Mouse (Mus musculus): ENCODE measurements around the gene Slc6a18. TPM values are rescaled to one million over a fixed set of nuclear protein-coding genes. Genes with fewer than 3 reads are reported as not detected.

Gene Slc6a18
- polyA plus RNA-seq, 1 experiment from 2014 or later, result not detected

DNA sequence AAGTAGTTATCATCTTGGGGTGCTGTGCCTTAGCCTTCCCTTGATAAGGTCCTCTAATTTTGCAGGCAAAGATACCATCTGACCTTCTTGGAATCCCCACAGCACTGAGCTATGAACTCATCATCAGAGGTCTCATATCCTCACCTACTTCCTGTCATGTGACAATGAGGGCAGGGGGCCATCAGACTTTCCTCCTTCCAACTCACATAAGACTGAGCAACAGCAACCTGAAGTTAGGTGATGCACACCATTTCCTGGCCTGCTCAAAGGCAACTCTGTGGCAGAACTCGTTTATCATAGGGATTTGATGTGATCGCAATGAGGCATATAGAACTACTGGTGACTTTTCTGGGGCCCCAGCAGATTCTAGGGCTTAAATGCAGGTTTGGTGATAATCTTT is 4.4 kb upstream of the Slc6a18 start:
- 88% methylated on average over 2 of the region's 2 CpGs for WGBS
- Histone ChIP-seq H3K36me3 (no peaks in the 10 kb centered on the region), H3K27ac (no peak overlapping the region), H3K4me1 (replicated peaks) (0 out of 2 replicates have a peak, but pooled peaks cover 5% of the 10 kb centered on the region), H3K4me3 (replicated peaks) (no peak overlapping the region), H3K4me2 (replicated peaks) (no peak overlapping the region), H3K27me3 (replicated peaks) (no peaks in the 10 kb centered on the region), H3K9me3 (no peaks in the 10 kb centered on the region), H3K9ac (no peak overlapping the region)
- no peak for ATAC-seq

DNA sequence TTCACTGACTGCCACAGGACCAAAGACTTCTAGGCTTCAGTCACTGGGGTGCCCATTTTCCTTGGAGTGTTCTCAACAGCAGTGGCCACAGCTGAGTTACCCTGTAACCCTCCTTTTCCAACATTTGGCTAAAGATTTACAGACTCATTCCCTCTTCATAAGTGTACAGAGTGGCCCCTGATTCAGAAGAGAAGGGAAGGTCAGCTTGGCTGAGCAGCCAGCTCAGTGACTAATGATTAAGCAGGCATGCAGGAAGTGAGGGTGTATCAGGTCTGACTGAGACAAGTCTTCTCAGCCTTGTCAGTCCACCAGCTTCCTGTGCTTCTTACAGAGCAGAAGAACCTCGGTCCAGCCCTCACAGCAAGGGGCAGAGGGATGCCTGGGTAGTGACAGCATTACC is 2.6 kb upstream of the Slc6a18 start:
- no peaks in the 10 kb centered on the region for H3K27me3 ChIP-seq (replicated peaks)
- no peaks in the 10 kb centered on the region for H3K36me3 ChIP-seq
- peak; percentile 91 for ATAC-seq
- H3K4me2 ChIP-seq (replicated peaks), result 0 out of 2 replicates have a peak overlapping the region, but pooled peaks have one; percentile 4
- H3K9me3 ChIP-seq, result no peaks in the 10 kb centered on the region
- no peak overlapping the region for H3K9ac ChIP-seq
- H3K4me1 ChIP-seq (replicated peaks), result 0 out of 2 replicates have a peak, but pooled peaks cover 5% of the 10 kb centered on the region
- peak overlapping the region; percentile 56; the same call in 1 of the 2 replicates for H3K27ac ChIP-seq
- WGBS, result 14% methylated on average over 1 of the region's 1 CpGs
- H3K4me3 ChIP-seq (replicated peaks), result no peak overlapping the region

DNA sequence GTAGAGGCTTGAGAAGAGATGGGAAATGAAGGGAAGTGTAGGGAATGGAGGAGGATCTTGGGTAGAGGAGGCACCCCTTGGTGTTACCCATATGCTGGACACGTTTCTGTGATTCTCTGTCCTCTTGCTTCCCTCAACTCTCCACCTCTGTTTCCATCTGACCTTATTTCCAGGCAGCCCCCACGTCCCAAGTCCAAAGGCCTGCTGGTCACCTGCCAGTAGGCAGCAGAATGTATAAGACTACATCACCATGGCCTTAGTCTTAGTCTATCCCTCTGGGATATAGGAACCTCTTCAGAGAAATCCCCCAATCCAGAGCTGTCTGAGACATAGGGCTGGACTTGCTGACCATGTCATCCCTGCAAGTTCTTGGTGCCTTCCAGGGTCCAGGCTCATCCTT is 1.5 kb upstream of the Slc6a18 start:
- Histone ChIP-seq H3K36me3 (no peaks in the 10 kb centered on the region), H3K27ac (no peak overlapping the region), H3K4me2 (replicated peaks) (no peak overlapping the region), H3K4me1 (replicated peaks) (0 out of 2 replicates have a peak, but pooled peaks cover 5% of the 10 kb centered on the region), H3K9me3 (no peaks in the 10 kb centered on the region), H3K9ac (no peak overlapping the region), H3K27me3 (replicated peaks) (no peaks in the 10 kb centered on the region), H3K4me3 (replicated peaks) (no peak overlapping the region)
- no peak for ATAC-seq
- 77% methylated on average over 2 of the region's 2 CpGs for WGBS

DNA sequence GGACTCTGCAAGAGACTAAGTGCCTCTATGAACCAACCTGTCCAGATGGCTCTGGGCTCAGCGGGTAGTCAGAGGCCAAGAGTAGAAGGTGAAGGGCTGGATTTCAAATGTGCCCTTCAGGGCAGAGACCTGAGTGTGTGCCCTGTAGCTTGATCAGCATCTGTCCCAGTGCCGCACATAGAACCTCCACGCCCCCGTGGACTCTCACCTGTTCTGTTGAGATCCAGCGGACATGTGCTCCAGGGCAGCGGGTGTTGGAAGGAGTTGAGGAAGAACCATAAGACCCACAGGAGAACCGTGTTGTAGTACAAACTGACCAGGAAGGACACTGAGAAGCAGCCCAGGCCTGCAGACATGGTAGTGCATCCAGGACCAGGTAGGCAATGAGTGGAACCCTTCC is 2.7 kb downstream of the Slc6a18 start:
- Histone ChIP-seq H3K4me2 (replicated peaks) (no peak overlapping the region), H3K4me3 (replicated peaks) (no peak overlapping the region), H3K4me1 (replicated peaks) (0 out of 2 replicates have a peak, but pooled peaks cover 3% of the 10 kb centered on the region), H3K9ac (no peak overlapping the region), H3K9me3 (no peaks in the 10 kb centered on the region), H3K36me3 (no peaks in the 10 kb centered on the region), H3K27ac (no peak overlapping the region), H3K27me3 (replicated peaks) (no peaks in the 10 kb centered on the region)
- 89% methylated on average over 7 of the region's 7 CpGs for WGBS
- ATAC-seq, result no peak

DNA sequence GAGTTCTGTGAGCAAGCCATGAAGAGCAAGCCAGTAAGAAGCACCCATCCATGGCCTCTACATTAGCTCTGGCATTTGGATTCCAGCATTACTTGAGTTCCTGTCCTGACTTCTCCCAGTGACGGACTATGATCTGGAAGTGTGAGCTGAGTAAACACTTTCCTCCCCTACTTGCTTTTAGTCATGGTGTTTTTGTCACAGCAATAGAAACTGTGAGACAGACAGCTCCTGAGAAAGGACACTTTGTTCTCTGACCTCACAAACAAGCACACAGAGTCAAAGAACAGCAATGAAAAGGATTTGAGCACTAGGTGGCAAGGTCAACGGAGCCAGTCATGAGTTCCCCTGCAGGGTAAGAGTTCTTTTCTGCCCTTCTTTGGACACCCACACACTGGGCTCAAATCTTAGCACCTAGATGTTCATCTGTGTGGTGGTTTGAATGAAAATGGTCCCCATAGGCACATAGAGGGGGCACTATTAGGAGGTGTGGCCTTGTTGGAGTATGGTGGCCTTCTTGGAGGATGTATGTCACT is 17.6 kb downstream of the Slc6a18 start:
- H3K27ac ChIP-seq, result no peak overlapping the region
- H3K9ac ChIP-seq, result no peak overlapping the region
- no peak overlapping the region for H3K4me2 ChIP-seq (replicated peaks)
- ATAC-seq, result no peak
- H3K9me3 ChIP-seq, result no peaks in the 10 kb centered on the region
- H3K4me3 ChIP-seq (replicated peaks), result no peak overlapping the region
- H3K36me3 ChIP-seq, result no peaks in the 10 kb centered on the region
- 65% methylated on average over 2 of the region's 2 CpGs for WGBS
- no peaks in the 10 kb centered on the region for H3K27me3 ChIP-seq (replicated peaks)
- no peaks in the 10 kb centered on the region for H3K4me1 ChIP-seq (replicated peaks)

DNA sequence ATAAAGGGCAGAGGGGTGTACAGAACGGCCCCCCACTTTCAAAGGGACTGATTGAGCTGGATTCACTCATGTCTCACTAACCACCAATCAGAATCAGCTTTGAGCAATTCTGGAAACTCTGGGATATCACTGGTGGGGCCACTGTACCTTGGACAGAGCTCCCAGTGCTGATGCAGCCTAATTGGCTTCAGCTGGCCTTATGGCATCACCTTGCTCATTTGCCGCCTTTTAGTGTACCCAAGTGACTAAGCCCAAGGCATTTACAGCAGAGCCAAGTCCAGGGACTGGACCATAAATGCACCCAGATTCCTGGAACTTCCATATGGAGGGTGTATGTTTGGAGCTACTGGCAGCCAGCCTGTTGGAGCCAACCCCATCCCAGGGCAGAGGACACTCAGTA is 18.9 kb downstream of the Slc6a18 start:
- H3K27ac ChIP-seq, result no peak overlapping the region
- H3K9ac ChIP-seq, result no peak overlapping the region
- peak; percentile 51; the same call in 1 of the 2 replicates for ATAC-seq
- no peaks in the 10 kb centered on the region for H3K4me1 ChIP-seq (replicated peaks)
- no peak overlapping the region for H3K4me2 ChIP-seq (replicated peaks)
- H3K9me3 ChIP-seq, result no peaks in the 10 kb centered on the region
- no peak overlapping the region for H3K4me3 ChIP-seq (replicated peaks)
- no peaks in the 10 kb centered on the region for H3K36me3 ChIP-seq
- H3K27me3 ChIP-seq (replicated peaks), result no peaks in the 10 kb centered on the region
- WGBS, result 31% methylated on average over 2 of the region's 2 CpGs

DNA sequence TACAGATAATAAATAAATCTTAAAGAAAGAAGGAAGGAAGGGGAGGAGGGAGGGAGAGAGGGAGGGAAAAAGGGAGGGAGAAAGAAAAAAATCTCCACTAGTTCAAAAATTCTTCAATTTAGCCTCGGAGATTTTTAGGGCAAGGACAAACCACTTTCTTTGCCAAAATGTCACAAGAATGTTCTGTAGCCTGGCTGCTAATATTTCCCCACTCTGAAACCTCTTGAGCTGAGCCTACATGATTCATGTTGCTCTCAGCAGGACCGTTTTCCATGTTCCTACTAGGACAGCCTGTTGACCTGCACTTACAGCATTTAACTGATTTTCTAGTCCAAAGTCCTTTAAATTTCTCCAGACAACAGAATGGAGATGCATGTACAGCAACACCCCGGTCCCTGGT is 22.8 kb downstream of the Slc6a18 start:
- no peak overlapping the region for H3K4me3 ChIP-seq (replicated peaks)
- no peak overlapping the region for H3K4me2 ChIP-seq (replicated peaks)
- WGBS, result 73% methylated on average over 3 of the region's 3 CpGs
- no peak overlapping the region for H3K27ac ChIP-seq
- H3K9me3 ChIP-seq, result no peaks in the 10 kb centered on the region
- ATAC-seq, result no peak
- no peak overlapping the region for H3K9ac ChIP-seq
- no peaks in the 10 kb centered on the region for H3K27me3 ChIP-seq (replicated peaks)
- no peaks in the 10 kb centered on the region for H3K36me3 ChIP-seq
- no peaks in the 10 kb centered on the region for H3K4me1 ChIP-seq (replicated peaks)

DNA sequence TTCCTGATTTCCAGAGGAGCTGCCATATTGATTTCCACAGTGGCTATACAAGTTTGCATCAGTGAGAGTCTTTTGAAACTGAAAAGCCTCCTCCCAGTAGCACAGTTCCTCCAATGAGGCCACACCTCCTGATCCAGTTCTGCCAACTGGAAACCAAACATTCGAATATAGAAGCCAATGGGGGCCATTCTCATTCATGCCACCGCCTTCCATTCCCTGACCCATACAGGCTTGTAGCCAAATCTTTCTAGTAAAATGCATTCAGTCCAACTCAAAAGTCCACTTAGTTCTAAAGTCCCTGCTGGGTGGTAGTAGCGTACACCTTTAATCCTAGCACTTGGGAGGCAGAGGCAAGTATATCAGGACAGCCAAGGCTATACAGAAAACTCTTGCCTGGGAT is 24.6 kb downstream of the Slc6a18 start:
- Histone ChIP-seq H3K27ac (no peak overlapping the region), H3K4me1 (replicated peaks) (no peaks in the 10 kb centered on the region), H3K27me3 (replicated peaks) (no peaks in the 10 kb centered on the region), H3K36me3 (no peaks in the 10 kb centered on the region), H3K9me3 (no peaks in the 10 kb centered on the region), H3K4me2 (replicated peaks) (no peak overlapping the region), H3K4me3 (replicated peaks) (no peak overlapping the region), H3K9ac (no peak overlapping the region)
- WGBS, result 86% methylated on average over 3 of the region's 3 CpGs
- ATAC-seq, result no peak

DNA sequence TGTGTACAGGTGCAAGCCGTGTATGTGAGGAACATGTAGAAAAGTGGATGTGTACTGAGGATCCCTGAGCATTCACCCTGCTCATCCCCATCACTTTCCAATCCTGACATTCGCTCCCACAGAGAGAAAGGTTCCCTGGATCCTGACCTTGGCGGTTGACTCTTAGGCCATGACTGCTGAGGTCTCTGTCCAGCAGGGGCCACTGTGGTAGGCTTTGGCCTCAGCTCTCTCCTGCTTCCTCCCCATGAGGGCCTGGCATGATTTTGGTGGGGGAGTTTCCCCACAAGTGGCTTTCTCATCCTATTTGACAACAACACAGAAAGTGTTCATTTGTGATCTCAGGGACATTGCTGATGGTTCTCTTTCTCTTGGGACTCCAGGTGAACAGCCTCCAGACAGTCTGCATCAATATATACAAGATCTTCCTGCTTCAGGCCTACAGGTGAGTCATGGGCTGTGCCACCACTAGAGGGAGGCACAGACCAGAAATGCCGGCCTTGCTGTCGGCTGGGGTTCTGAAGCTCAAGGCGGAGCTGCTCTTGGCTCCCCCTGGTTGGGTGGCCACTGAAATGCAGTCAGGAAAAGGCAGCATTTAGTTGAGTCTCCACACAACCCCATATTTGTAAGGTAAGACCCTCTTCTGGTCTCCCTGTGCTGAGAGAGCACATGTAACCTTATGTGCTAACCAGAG is 31.3 kb downstream of the Slc6a18 start:
- WGBS, result 35% methylated on average over 6 of the region's 6 CpGs
- Histone ChIP-seq H3K9me3 (no peaks in the 10 kb centered on the region), H3K36me3 (0 out of 2 replicates have a peak, but pooled peaks cover 3% of the 10 kb centered on the region), H3K27ac (no peak overlapping the region), H3K4me1 (replicated peaks) (no peaks in the 10 kb centered on the region), H3K4me2 (replicated peaks) (no peak overlapping the region), H3K9ac (no peak overlapping the region), H3K4me3 (replicated peaks) (no peak overlapping the region), H3K27me3 (replicated peaks) (no peaks in the 10 kb centered on the region)
- peak; percentile 84 for ATAC-seq

DNA sequence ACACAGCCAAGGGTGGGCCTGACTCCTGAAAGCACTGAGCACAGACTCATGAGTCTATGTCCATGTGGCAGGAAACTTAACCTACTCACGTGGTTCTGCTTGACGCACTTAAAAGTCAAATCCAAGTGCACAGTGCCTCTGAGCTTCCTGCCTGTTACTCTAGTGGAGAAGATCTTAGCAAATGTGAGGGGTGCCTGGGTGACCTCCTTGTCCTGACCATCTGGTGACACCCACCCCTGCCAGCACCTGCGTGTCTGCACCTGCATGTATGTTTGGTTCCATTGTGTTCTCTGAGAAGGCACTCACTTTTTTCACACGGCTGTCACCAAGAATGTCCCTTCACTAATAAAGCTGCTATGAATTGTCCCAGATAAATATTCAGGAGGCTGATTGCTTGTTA is 36.5 kb downstream of the Slc6a18 start:
- WGBS, result 82% methylated on average over 4 of the region's 4 CpGs
- ATAC-seq, result no peak

DNA sequence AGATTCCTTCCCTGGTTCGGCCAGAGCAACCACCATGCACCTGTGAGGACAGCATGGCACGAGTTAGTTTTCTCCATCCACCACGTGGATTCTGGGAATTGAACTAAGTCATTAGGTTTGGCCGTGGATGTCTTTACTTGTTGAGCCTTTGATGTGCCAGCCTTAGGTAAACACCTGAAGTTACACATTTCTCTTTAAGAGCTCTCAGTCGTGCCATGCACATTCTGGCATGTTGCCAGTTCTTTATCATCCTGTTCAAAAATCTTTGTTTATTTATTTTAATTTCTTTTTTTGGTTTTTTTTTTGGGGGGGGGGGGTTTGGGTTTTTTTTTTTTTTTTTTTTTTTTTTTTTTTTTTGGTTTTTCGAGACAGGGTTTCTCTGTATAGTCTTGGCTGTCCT is 40.0 kb downstream of the Slc6a18 start:
- WGBS, result 61% methylated on average over 5 of the region's 6 CpGs
- peaks cover 9% of the 10 kb centered on the region; the same call in 1 of the 2 replicates for H3K36me3 ChIP-seq
- no peaks in the 10 kb centered on the region for H3K9me3 ChIP-seq
- H3K4me2 ChIP-seq (replicated peaks), result no peak overlapping the region
- no peak overlapping the region for H3K4me3 ChIP-seq (replicated peaks)
- no peak for ATAC-seq
- H3K27ac ChIP-seq, result no peak overlapping the region
- H3K9ac ChIP-seq, result no peak overlapping the region
- no peaks in the 10 kb centered on the region for H3K4me1 ChIP-seq (replicated peaks)
- H3K27me3 ChIP-seq (replicated peaks), result no peaks in the 10 kb centered on the region

More for the DNA sequence above, 36.5 kb downstream of the Slc6a18 start:
- H3K4me3 ChIP-seq (replicated peaks), result no peak overlapping the region
- no peaks in the 10 kb centered on the region for H3K4me1 ChIP-seq (replicated peaks)
- no peaks in the 10 kb centered on the region for H3K27me3 ChIP-seq (replicated peaks)
- H3K9ac ChIP-seq, result no peak overlapping the region
- no peaks in the 10 kb centered on the region for H3K36me3 ChIP-seq
- no peak overlapping the region for H3K27ac ChIP-seq
- no peak overlapping the region for H3K4me2 ChIP-seq (replicated peaks)
- H3K9me3 ChIP-seq, result no peaks in the 10 kb centered on the region

DNA sequence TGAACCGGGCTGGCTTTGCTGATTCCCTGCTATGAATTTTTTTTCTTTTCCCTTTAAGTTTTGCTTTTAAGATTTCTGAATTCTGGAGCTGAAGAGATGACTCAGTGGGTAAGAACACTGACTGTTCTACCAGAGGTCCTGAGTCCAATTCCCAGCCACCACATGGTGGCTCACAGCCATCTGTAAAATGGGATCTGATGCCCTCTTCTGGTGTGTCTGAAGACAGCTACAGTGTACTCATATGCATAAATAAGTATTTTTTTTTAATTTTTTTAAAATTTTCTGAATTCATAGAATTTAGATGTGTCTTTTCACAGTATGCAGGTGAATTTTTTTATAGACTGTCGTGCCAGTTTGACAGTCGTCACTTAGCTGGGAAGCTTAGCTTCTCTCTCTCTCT is 46.0 kb downstream of the Slc6a18 start:
- Histone ChIP-seq H3K4me1 (replicated peaks) (peaks cover 8% of the 10 kb centered on the region), H3K9me3 (no peaks in the 10 kb centered on the region), H3K27ac (no peak overlapping the region), H3K4me3 (replicated peaks) (no peak overlapping the region), H3K9ac (no peak overlapping the region), H3K27me3 (replicated peaks) (no peaks in the 10 kb centered on the region), H3K4me2 (replicated peaks) (no peak overlapping the region), H3K36me3 (peaks cover 9% of the 10 kb centered on the region; the same call in 1 of the 2 replicates)
- 92% methylated on average over 3 of the region's 3 CpGs for WGBS
- ATAC-seq, result no peak

DNA sequence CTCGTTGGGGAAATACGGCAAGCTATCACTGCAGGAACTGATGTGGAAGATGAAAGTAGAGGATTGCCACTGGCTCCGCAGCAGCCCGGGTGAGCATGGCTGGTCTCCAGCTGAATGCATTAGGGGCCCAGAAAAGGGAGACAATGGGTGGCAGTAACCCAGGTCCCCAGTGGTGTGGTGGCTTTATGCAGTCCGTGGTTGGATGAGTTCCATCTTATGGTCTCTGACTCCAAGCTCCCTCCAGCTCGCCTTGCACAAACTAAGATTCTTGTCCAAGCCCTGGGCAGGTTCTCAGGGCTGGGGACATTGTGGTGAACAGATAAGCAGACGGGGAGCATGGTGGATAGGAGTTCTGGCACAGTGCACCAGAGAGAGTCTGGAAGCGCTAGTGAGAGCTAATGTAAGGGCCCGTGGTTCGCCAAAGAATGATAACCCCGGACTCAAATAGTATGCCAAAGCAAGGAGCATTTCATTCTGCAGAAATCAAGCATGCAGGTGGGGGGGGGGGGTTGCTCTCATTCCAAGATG is 49.2 kb downstream of the Slc6a18 start:
- no peak overlapping the region for H3K9ac ChIP-seq
- H3K4me3 ChIP-seq (replicated peaks), result no peak overlapping the region
- H3K27me3 ChIP-seq (replicated peaks), result no peaks in the 10 kb centered on the region
- H3K27ac ChIP-seq, result no peak overlapping the region
- no peak for ATAC-seq
- H3K4me1 ChIP-seq (replicated peaks), result peaks cover 11% of the 10 kb centered on the region
- WGBS, result 88% methylated on average over 11 of the region's 11 CpGs
- no peaks in the 10 kb centered on the region for H3K9me3 ChIP-seq
- no peaks in the 10 kb centered on the region for H3K36me3 ChIP-seq
- H3K4me2 ChIP-seq (replicated peaks), result peak overlapping the region; percentile 14; the same call in 1 of the 2 replicates

All from intestine, embryonic 15.5 days (tissue).